Mouse (Mus musculus) heart, embryonic 11.5 days (tissue): ENCODE results near the gene Pcyox1. TPM values are rescaled to one million over a fixed set of nuclear protein-coding genes. Genes with fewer than 3 reads are reported as not detected.
"Not testable (repeated sequence)": the region's sequence is repeated elsewhere in the genome, so short reads cannot be mapped to it uniquely, and the experiment has no call there.

Experiments used
- ATAC-seq: fragments of 200-750 bp; cut with Nextera tagmentation; replicated peaks from 2 replicates; pipeline ENCODE4 v1.8.0; 2017; ENCODE audit warnings: moderate library complexity; ENCODE audit not compliant: insufficient number of reproducible peaks, low FRiP score, low TSS enrichment
- H3K27ac ChIP-seq: fragments of 300-500 bp; sonication (generic); 2 replicates; pipeline ENCODE4 v1.5.1; 2014; ENCODE audit warnings: mild to moderate bottlenecking, low read depth, low read length
- H3K27me3 ChIP-seq: fragments of 300-500 bp; sonication (generic); 2 replicates; pipeline ENCODE4 v1.6.1; 2014; ENCODE audit warnings: mild to moderate bottlenecking, low read length, mixed read lengths; ENCODE audit not compliant: control insufficient read depth, insufficient read depth
- H3K36me3 ChIP-seq: fragments of 300-500 bp; sonication (generic); 2 replicates; pipeline ENCODE4 v1.6.1; 2014; ENCODE audit warnings: mild to moderate bottlenecking, low read length, moderate library complexity, mixed read lengths; ENCODE audit not compliant: control insufficient read depth, insufficient read depth
- H3K4me1 ChIP-seq: fragments of 300-500 bp; sonication (generic); 2 replicates; pipeline ENCODE4 v1.6.1; 2014; ENCODE audit warnings: low read length; ENCODE audit not compliant: control insufficient read depth, insufficient read depth
- H3K4me2 ChIP-seq: fragments of 300-500 bp; sonication (generic); 2 replicates; pipeline ENCODE4 v1.6.1; 2014; ENCODE audit warnings: mild to moderate bottlenecking, moderate library complexity
- H3K4me3 ChIP-seq: fragments of 300-500 bp; sonication (generic); 2 replicates; pipeline ENCODE4 v1.5.1; 2014; ENCODE audit warnings: low read depth, low read length
- H3K9ac ChIP-seq: fragments of 300-500 bp; sonication (generic); 2 replicates; pipeline ENCODE4 v1.6.1; 2014; ENCODE audit warnings: mild to moderate bottlenecking, low read depth, low read length, moderate library complexity
- H3K9me3 ChIP-seq: fragments of 300-500 bp; sonication (generic); replicated peaks from 2 replicates; pipeline ENCODE4 v1.6.1; 2016; ENCODE audit warnings: low read length; ENCODE audit not compliant: control insufficient read depth
- WGBS: fragments of 180-500 bp; shearing (Covaris S2); extraction: QIAGEN DNeasy Blood & Tissue Kit; methylation state at CpG from one replicate; pipeline ENCODE4 v1.1.7; 2014; ENCODE audit not compliant: insufficient replicate concordance; 5-methylcytosine and 5-hydroxymethylcytosine counted together
- polyA plus RNA-seq: library from polyadenylated mRNA; unstranded; fragments of >200 nt; fragmentation: Nextera tagmentation; extraction: Ambion mirVana; gene quantifications from 2 replicates; pipeline ENCODE4 v1.2.1, GENCODE M21; 2014

Gene Pcyox1
- polyA plus RNA-seq, 1 experiment from 2014 or later = 50.0 TPM

DNA sequence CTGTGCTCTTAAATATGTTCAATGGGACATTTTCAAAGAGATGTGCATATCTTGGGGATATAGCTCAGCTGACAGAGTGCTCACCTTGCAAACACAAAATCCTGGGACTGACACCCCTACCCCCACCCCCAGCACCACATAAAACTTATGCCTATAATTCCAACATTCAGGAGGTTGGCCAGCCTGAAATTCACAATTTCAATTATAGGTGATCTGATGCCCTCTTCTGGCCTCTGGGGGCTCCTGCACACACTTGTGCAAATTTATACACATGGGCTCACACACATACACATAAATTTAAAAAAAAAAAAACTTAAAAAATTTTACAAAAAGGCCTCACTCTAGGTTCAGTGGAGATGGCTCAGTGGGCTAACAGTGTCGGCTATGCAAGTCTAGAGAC is 3.8 kb downstream of the Pcyox1 start:
- Histone ChIP-seq H3K4me1 (peaks cover 21% of the 10 kb centered on the region), H3K27me3 (no peaks in the 10 kb centered on the region), H3K4me3 (no peak overlapping the region), H3K4me2 (no peak overlapping the region), H3K9me3 (no peaks in the 10 kb centered on the region), H3K36me3 (peaks cover 27% of the 10 kb centered on the region), H3K9ac (no peak overlapping the region), H3K27ac (no peak overlapping the region)
- ATAC-seq = no peak
- 71% methylated on average over 1 of the region's 1 CpGs for WGBS

GRCm38 (mm10) chr6:86391326-86391725 is 5.6 kb downstream of the Pcyox1 start:
- Histone ChIP-seq H3K4me2 (no peak overlapping the region), H3K4me1 (peaks cover 15% of the 10 kb centered on the region), H3K4me3 (no peak overlapping the region), H3K9me3 (no peaks in the 10 kb centered on the region), H3K9ac (no peak overlapping the region), H3K27ac (no peak overlapping the region), H3K36me3 (peaks cover 29% of the 10 kb centered on the region), H3K27me3 (no peaks in the 10 kb centered on the region)
- 95% methylated on average over 5 of the region's 5 CpGs for WGBS
- ATAC-seq = no peak

GRCm38 (mm10) chr6:86388461-86388860 is 8.5 kb downstream of the Pcyox1 start:
- no peak for ATAC-seq
- Histone ChIP-seq H3K9ac (no peak overlapping the region), H3K4me2 (no peak overlapping the region), H3K9me3 (no peaks in the 10 kb centered on the region), H3K4me3 (no peak overlapping the region), H3K36me3 (peaks cover 29% of the 10 kb centered on the region), H3K27me3 (no peaks in the 10 kb centered on the region), H3K4me1 (no peaks in the 10 kb centered on the region), H3K27ac (no peak overlapping the region)
- WGBS = 65% methylated on average over 18 of the region's 18 CpGs

DNA sequence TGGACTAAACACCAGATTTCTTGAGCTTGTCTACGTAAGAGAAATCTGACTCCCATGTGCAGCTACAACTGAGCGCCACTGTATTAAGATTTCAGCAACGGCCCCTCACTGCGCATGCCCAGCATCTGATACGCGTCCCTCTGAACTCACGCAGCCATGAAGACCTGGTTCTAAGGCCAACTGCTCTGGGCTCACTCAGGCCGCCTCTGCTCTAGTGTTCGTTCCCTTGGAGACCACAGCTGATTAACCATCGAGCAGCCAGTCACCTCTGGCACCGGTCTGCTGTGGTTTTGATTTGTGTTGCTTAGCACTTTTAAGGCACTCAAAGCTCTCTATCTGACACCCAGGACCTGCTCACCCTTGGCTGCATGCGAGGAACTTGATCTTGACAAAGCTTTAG is 9.6 kb downstream of the Pcyox1 start:
- Histone ChIP-seq H3K27ac (no peak overlapping the region), H3K36me3 (peaks cover 29% of the 10 kb centered on the region)
- WGBS = 79% methylated on average over 12 of the region's 12 CpGs

DNA sequence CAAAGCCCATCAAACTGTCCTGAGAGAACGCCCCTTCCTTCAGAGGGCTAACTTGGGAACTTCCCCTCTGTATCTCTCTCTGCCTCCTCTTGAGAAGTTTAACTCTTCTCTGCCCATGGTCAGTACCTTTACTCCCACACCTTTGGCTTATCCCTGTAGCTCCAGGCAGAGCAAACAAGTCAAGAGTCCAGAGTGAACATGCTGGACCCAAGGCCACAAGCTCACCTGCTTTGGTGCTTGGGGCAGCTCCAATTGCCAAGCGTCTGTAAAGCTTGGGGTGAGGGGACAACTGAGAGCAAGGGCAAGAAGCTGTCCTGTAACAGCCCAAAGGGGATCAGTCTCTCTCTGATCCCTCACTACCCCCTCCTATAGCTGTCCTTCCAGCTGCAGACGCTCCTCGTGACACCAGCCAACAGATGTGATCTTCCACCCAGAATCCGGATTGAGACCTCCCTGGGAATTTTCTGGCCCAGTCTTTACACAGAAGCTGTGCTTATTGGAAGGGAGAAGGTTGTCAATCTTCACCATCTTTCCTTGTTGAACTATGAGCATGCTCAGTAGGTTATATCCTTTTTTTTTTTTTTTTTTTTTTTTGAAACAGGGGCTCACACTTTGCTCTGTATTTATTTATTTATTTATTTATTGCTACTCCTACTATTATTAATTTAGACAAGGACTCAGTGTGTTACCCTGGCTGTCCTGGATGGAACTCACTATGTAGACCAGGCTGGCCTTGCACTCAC is 11.4 kb downstream of the Pcyox1 start:
- Histone ChIP-seq H3K36me3 (peaks cover 13% of the 10 kb centered on the region), H3K4me1 (no peaks in the 10 kb centered on the region), H3K27me3 (no peaks in the 10 kb centered on the region), H3K9ac (no peak overlapping the region), H3K4me2 (no peak overlapping the region), H3K4me3 (no peak overlapping the region), H3K9me3 (no peaks in the 10 kb centered on the region), H3K27ac (no peak overlapping the region)
- no peak for ATAC-seq
- 70% methylated on average over 5 of the region's 5 CpGs for WGBS

More for the DNA sequence above, 9.6 kb downstream of the Pcyox1 start:
- no peak overlapping the region for H3K4me3 ChIP-seq
- no peak overlapping the region for H3K4me2 ChIP-seq
- no peaks in the 10 kb centered on the region for H3K9me3 ChIP-seq
- H3K27me3 ChIP-seq = no peaks in the 10 kb centered on the region
- ATAC-seq = no peak
- H3K9ac ChIP-seq = no peak overlapping the region
- H3K4me1 ChIP-seq = no peaks in the 10 kb centered on the region

GRCm38 (mm10) chr6:86384692-86385091 is 12.3 kb downstream of the Pcyox1 start:
- H3K4me2 ChIP-seq = no peak overlapping the region
- H3K27me3 ChIP-seq = no peaks in the 10 kb centered on the region
- WGBS = 62% methylated on average over 4 of the region's 4 CpGs
- no peak overlapping the region for H3K27ac ChIP-seq
- no peak overlapping the region for H3K9ac ChIP-seq
- H3K4me3 ChIP-seq = no peak overlapping the region
- ATAC-seq = no peak
- no peaks in the 10 kb centered on the region for H3K4me1 ChIP-seq
- no peaks in the 10 kb centered on the region for H3K9me3 ChIP-seq
- H3K36me3 ChIP-seq = peaks cover 8% of the 10 kb centered on the region

GRCm38 (mm10) chr6:86383370-86383769 is 13.6 kb downstream of the Pcyox1 start:
- H3K27ac ChIP-seq = no peak overlapping the region
- H3K4me3 ChIP-seq = no peak overlapping the region
- H3K4me1 ChIP-seq = no peaks in the 10 kb centered on the region
- peaks cover 7% of the 10 kb centered on the region for H3K36me3 ChIP-seq
- 37% methylated on average over 16 of the region's 16 CpGs for WGBS
- H3K9me3 ChIP-seq = no peaks in the 10 kb centered on the region
- no peak for ATAC-seq
- H3K27me3 ChIP-seq = no peaks in the 10 kb centered on the region
- no peak overlapping the region for H3K4me2 ChIP-seq
- no peak overlapping the region for H3K9ac ChIP-seq

GRCm38 (mm10) chr6:86382551-86382950 is 14.4 kb downstream of the Pcyox1 start:
- no peak for ATAC-seq
- Histone ChIP-seq H3K36me3 (peaks cover 12% of the 10 kb centered on the region), H3K27ac (no peak overlapping the region), H3K9ac (no peak overlapping the region), H3K27me3 (no peaks in the 10 kb centered on the region), H3K4me2 (no peak overlapping the region), H3K4me3 (no peak overlapping the region), H3K9me3 (no peaks in the 10 kb centered on the region), H3K4me1 (no peaks in the 10 kb centered on the region)

DNA sequence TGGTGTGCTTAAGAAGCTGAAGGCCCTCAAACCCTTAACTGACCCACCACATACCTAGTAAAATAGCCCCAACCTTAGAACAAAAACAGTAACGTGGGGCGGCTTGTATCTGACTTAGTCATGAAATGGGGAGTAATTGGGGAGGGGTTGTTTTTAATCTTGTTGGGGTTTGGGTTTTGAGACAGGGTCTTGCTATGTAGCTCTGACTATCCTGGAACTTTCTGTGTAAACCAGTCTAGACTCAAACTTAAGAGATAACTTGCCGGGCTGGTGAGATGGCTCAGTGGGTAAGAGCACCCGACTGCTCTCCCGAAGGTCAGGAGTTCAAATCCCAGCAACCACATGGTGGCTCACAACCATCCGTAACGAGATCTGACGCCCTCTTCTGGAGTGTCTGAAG is 16.8 kb downstream of the Pcyox1 start:
- H3K27ac ChIP-seq, ATAC-seq, H3K27me3 ChIP-seq, H3K4me2 ChIP-seq, H3K9me3 ChIP-seq, H3K9ac ChIP-seq, H3K4me3 ChIP-seq, H3K4me1 ChIP-seq: not testable (repeated sequence)
- WGBS = 78% methylated on average over 6 of the region's 8 CpGs
- H3K36me3 ChIP-seq = peaks cover 21% of the 10 kb centered on the region
